Mouse (Mus musculus): ENCODE results near the gene Bub1.

DNA sequence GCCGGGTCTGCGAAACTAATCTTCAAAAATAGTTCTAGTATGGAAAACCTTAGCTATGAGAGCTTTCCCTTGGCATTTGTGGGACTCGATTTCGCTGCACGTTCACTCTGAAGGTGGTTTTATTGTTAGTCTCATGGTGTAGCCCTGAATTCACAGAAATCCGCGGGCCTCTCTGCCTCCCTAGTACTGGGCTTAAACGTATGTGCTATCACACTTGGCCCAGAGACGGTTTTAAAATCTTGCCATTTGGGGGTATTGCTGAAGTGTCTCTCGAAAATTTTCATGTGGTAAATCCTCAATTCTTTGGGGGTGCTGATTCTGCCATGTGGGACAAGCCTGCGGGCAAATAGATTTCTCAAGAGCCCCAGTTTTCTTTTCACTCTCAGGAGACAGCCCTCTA lies 42.5 kb downstream of the Bub1 start:
- TF ChIP-seq CTCF (IDR thresholded peaks at IDR 0.05; ENCODE audit: insufficient read depth, low read depth, low read length) (no peak), POLR2A (IDR thresholded peaks at IDR 0.05; ENCODE audit: insufficient read depth, low read depth, low read length) (no peak)

Data from olfactory bulb, adult 2 months (tissue).